Mouse (Mus musculus) right cerebral cortex, postnatal 14 days (tissue): ENCODE results near the gene Wbp4.
"Not testable (repeated sequence)": the region's sequence is repeated elsewhere in the genome, so short reads cannot be mapped to it uniquely, and the experiment has no call there.

Experiments
- DNase-seq: peaks from one replicate; pipeline ENCODE4 v3.0.0; 2022

The Wbp4 gene

GRCm38 (mm10) chr14:79506207-79506606 lies 24.9 kb upstream of the Wbp4 start:
- no peak for DNase-seq

GRCm38 (mm10) chr14:79504246-79505006 lies 23.1 kb upstream of the Wbp4 start:
- DNase-seq, result no peak

GRCm38 (mm10) chr14:79503371-79504075 lies 22.2 kb upstream of the Wbp4 start:
- DNase-seq, result no peak

- DNase-seq, result no peak
These were observed 19.4 kb upstream of the Wbp4 start for GRCm38 (mm10) chr14:79500756-79501155.

GRCm38 (mm10) chr14:79499326-79499725 lies 18.0 kb upstream of the Wbp4 start:
- DNase-seq, result no peak

- no peak for DNase-seq
These were observed 13.0 kb upstream of the Wbp4 start for GRCm38 (mm10) chr14:79494349-79494748.

GRCm38 (mm10) chr14:79490246-79490645 lies 8.9 kb upstream of the Wbp4 start:
- no peak for DNase-seq

- DNase-seq, result no peak
These were observed 7.8 kb upstream of the Wbp4 start for GRCm38 (mm10) chr14:79489150-79489549.

GRCm38 (mm10) chr14:79488531-79488930 lies 7.2 kb upstream of the Wbp4 start:
- DNase-seq, result no peak

GRCm38 (mm10) chr14:79486993-79487731 lies 5.8 kb upstream of the Wbp4 start:
- no peak for DNase-seq

- no peak for DNase-seq
These were observed 5.3 kb upstream of the Wbp4 start for GRCm38 (mm10) chr14:79486617-79486992.

GRCm38 (mm10) chr14:79483611-79484120 lies 2.3 kb upstream of the Wbp4 start:
- DNase-seq, result no peak

- DNase-seq, result no peak
These were observed 1.5 kb upstream of the Wbp4 start for GRCm38 (mm10) chr14:79482747-79483355.

- DNase-seq, result peak; percentile 12
These were observed 936 bp upstream of the Wbp4 start for GRCm38 (mm10) chr14:79482251-79482661.

- DNase-seq, result peak; percentile 97
These were observed 539 bp downstream of the Wbp4 start, which contains the start of gene Elf1 for GRCm38 (mm10) chr14:79480624-79481338. Elf1 (plus strand) TSS chr14:79481194.

- no peak for DNase-seq
These were observed 7.9 kb downstream of the Wbp4 start for GRCm38 (mm10) chr14:79473384-79473783.

- DNase-seq, result peak; percentile 75
These were observed 13.7 kb downstream of the Wbp4 start for GRCm38 (mm10) chr14:79467621-79468020.

- no peak for DNase-seq
These were observed 15.7 kb downstream of the Wbp4 start for GRCm38 (mm10) chr14:79465623-79466022.

- no peak for DNase-seq
These were observed 20.3 kb downstream of the Wbp4 start for GRCm38 (mm10) chr14:79460988-79461387.

- no peak for DNase-seq
These were observed 20.9 kb downstream of the Wbp4 start for GRCm38 (mm10) chr14:79460401-79460800.

GRCm38 (mm10) chr14:79452591-79452934 lies 28.8 kb downstream of the Wbp4 start:
- DNase-seq, result not testable (repeated sequence)
